Mouse (Mus musculus) urinary bladder, postnatal 25 days (tissue): ENCODE results near the gene Adam15.

ENCODE experiments used
- DNase-seq: peaks from one replicate; pipeline ENCODE4 v3.0.0; 2022; ENCODE audit warnings: low spot score

Gene Adam15

DNA sequence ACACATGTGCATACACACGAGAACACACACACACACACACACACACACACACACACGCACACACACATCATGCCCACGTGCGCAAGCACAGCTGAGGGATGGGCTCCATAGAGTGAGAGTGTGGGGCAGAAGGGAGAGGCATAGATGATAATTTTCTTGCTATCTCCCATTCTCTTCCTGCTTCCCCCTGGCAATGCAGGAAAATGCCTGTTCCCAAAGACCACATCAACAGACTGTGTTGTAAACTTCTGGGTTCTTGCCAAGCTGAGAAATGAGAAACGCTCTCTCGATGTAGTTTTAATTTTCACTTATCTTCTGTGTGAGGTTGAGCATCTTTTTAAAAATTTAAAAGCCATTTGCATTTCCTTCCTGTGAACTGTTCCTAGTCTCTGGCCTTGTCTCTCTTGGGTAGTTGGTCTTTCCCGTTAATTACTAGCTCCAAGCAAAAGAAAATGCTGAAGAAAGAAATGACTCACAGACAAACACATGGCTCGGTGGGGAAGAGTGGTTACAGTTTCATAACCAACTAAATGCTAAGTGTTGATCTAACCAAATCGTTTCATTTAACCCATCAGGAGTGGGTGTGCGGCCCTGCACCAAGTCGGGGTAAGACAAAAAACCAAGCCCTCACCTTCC is 52.9 kb downstream of the Adam15 start:
- no peak for DNase-seq

- DNase-seq: no peak
These were observed 54.0 kb downstream of the Adam15 start for GRCm38 (mm10) chr3:89295685-89296230.

GRCm38 (mm10) chr3:89294195-89294594 is 55.6 kb downstream of the Adam15 start:
- DNase-seq: no peak

- no peak for DNase-seq
These were observed 56.4 kb downstream of the Adam15 start for GRCm38 (mm10) chr3:89293247-89293918.

DNA sequence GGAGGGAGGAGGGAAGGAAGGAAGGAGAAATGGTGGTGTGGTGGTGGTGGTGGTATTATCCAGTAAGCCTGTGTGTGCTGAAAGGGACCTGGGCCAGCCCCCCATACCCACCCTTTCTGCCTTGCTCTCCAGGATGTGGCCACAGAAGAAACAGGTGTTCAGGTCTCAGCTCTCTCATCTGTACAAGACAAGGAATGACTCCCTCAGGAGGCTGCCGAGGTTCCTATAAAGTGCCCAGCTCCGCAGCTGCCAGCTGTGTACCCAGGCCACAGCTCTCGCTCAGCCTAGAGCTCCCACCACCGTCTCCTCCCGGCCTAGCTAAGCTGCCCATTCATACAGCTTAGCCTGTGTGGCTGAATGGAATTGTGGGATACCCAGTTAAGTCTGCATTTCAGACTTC is 57.5 kb downstream of the Adam15 start:
- DNase-seq: no peak

- no peak for DNase-seq
These were observed 57.9 kb downstream of the Adam15 start for GRCm38 (mm10) chr3:89291874-89292273.
